Comparison of ENCODE assay signal across 10 mouse cellular contexts in the genomic region with DNA sequence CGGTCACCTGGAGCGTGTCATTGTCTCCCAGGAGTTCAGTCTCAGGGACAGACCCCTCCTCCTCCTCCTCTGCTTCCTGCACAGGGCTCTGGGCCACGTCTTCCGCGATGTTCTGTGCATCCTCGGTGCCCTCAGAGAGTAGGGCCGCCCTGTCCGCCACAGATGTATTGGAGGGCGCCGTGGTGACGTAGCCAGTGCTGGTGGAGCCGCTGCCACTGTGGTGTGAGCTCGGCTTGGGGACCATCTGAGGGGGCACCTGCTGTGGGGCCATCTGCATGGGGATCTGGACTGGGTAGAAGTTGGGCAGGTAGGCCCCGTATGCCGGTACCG.
DNase-seq lines count a peak whose midpoint lies in the region; ATAC-seq and TF ChIP-seq lines count a peak whose summit lies in the region.
"Had no signal": no experiment of that assay in that cellular context is flagged by ENCODE, and none has a peak within 500 bp of the region (broad histone marks: within the 10 kb centered on the region; RNA-seq: fewer than 3 reads in every experiment).

No protein-coding gene starts in this region.

- no peak overlapping the region; the same call in 1 of the 2 replicates for H3K4me3 ChIP-seq in forebrain, embryonic 10.5 days
- H3K4me3 ChIP-seq in forebrain, embryonic 14.5 days (ENCODE audit: low read depth, low read length), result no peak overlapping the region
- H3K4me3 ChIP-seq in lung, embryonic 15.5 days, result no peak overlapping the region
- H3K4me3 ChIP-seq in limb, embryonic 13.5 days, result no peak overlapping the region
- H3K4me3 ChIP-seq in stomach, postnatal 0 days (ENCODE audit: low read depth, low read length), result no peak overlapping the region

- H3K9me3 ChIP-seq in forebrain, embryonic 10.5 days, result no peaks in the 10 kb centered on the region
- no peaks in the 10 kb centered on the region for H3K9me3 ChIP-seq in forebrain, embryonic 14.5 days (replicated peaks; ENCODE audit: control insufficient read depth, low read length)
- no peaks in the 10 kb centered on the region for H3K9me3 ChIP-seq in lung, embryonic 15.5 days
- H3K9me3 ChIP-seq in limb, embryonic 13.5 days, result no peaks in the 10 kb centered on the region
- no peaks in the 10 kb centered on the region for H3K9me3 ChIP-seq in stomach, postnatal 0 days (ENCODE audit: control insufficient read depth, low read length)

- H3K27ac ChIP-seq in forebrain, embryonic 10.5 days, result peak overlapping the region; percentile 63; the same call in 1 of the 2 replicates
- no peak overlapping the region for H3K27ac ChIP-seq in forebrain, embryonic 14.5 days (ENCODE audit: low read depth, low read length)
- H3K27ac ChIP-seq in lung, embryonic 15.5 days, result no peak overlapping the region
- 0 out of 2 replicates have a peak overlapping the region, but pooled peaks have one; percentile 10 for H3K27ac ChIP-seq in limb, embryonic 13.5 days
- H3K27ac ChIP-seq in stomach, postnatal 0 days (replicated peaks), result no peak overlapping the region
- H3K27ac ChIP-seq: gastrocnemius, adult 2 months had no signal

- H3K9ac ChIP-seq in forebrain, embryonic 14.5 days (ENCODE audit: low read length), result no peak overlapping the region; the same call in 1 of the 2 replicates
- no peak overlapping the region for H3K9ac ChIP-seq in lung, embryonic 15.5 days
- no peak overlapping the region for H3K9ac ChIP-seq in limb, embryonic 13.5 days
- no peak overlapping the region for H3K9ac ChIP-seq in stomach, postnatal 0 days (ENCODE audit: low read length)

- peaks cover 8% of the 10 kb centered on the region for H3K4me1 ChIP-seq in forebrain, embryonic 10.5 days
- H3K4me1 ChIP-seq in forebrain, embryonic 14.5 days (ENCODE audit: control insufficient read depth, insufficient read depth, low read length), result no peaks in the 10 kb centered on the region
- H3K4me1 ChIP-seq in lung, embryonic 15.5 days, result no peaks in the 10 kb centered on the region
- peaks cover 6% of the 10 kb centered on the region for H3K4me1 ChIP-seq in limb, embryonic 13.5 days
- H3K4me1 ChIP-seq in stomach, postnatal 0 days (replicated peaks; ENCODE audit: control insufficient read depth, insufficient read depth), result no peaks in the 10 kb centered on the region

- H3K27me3 ChIP-seq in forebrain, embryonic 10.5 days (ENCODE audit: poor library complexity, severe bottlenecking), result no peaks in the 10 kb centered on the region
- no peaks in the 10 kb centered on the region for H3K27me3 ChIP-seq in forebrain, embryonic 14.5 days (replicated peaks; ENCODE audit: control insufficient read depth, insufficient read depth, low read length)
- no peaks in the 10 kb centered on the region for H3K27me3 ChIP-seq in lung, embryonic 15.5 days
- H3K27me3 ChIP-seq in limb, embryonic 13.5 days, result no peaks in the 10 kb centered on the region
- no peaks in the 10 kb centered on the region for H3K27me3 ChIP-seq in stomach, postnatal 0 days (ENCODE audit: control insufficient read depth, insufficient read depth, low read length)

- no peak for ATAC-seq in forebrain, embryonic 14.5 days
- ATAC-seq in lung, embryonic 15.5 days (ENCODE audit: borderline replicate concordance, extremely low read depth, low FRiP score, low TSS enrichment), result peak; percentile 39
- peak; percentile 18; the same call in 1 of the 2 replicates for ATAC-seq in limb, embryonic 13.5 days (ENCODE audit: low FRiP score, low read depth)
- ATAC-seq in stomach, postnatal 0 days (ENCODE audit: low FRiP score, low TSS enrichment), result peak; percentile 35; the same call in 1 of the 2 replicates

- H3K4me2 ChIP-seq in forebrain, embryonic 14.5 days (ENCODE audit: low read length), result no peak overlapping the region
- H3K4me2 ChIP-seq in lung, embryonic 15.5 days, result no peak overlapping the region
- peak overlapping the region; percentile 43; the same call in 1 of the 2 replicates for H3K4me2 ChIP-seq in limb, embryonic 13.5 days (replicated peaks)
- H3K4me2 ChIP-seq in stomach, postnatal 0 days (replicated peaks; ENCODE audit: low read depth), result no peak overlapping the region

- DNase-seq in forebrain, embryonic 10.5 days (ENCODE audit: extremely low spot score, low spot score), result no peak
- DNase-seq in forebrain, embryonic 14.5 days (ENCODE audit: low spot score), result no peak
- no peak for DNase-seq in lung, postnatal 10 days
- no peak for DNase-seq in stomach, postnatal 0 days (ENCODE audit: low spot score)
- DNase-seq in left cerebral cortex, adult 18-20 months (ENCODE audit: low spot score in 2 of 2), result no peak
- DNase-seq in cerebellum, adult 11-12 months, result no peak
- DNase-seq: left cerebral cortex, postnatal 4 days had no signal

- WGBS in forebrain, embryonic 10.5 days, result 85% methylated on average over 16 of the region's 16 CpGs
- WGBS in forebrain, embryonic 14.5 days, result 88% methylated on average over 16 of the region's 16 CpGs
- 92% methylated on average over 16 of the region's 16 CpGs for WGBS in lung, embryonic 15.5 days
- WGBS in limb, embryonic 13.5 days, result 84% methylated on average over 16 of the region's 16 CpGs
- 90% methylated on average over 16 of the region's 16 CpGs for WGBS in stomach, postnatal 0 days

- no peak for TF ChIP-seq EP300 in stomach, postnatal 0 days (optimal IDR thresholded peaks at IDR 0.05)

- no peak for TF ChIP-seq CTCF in stomach, postnatal 0 days (IDR thresholded peaks at IDR 0.05; ENCODE audit: low read depth)

- peaks cover 32% of the 10 kb centered on the region for H3K36me3 ChIP-seq in forebrain, embryonic 10.5 days (replicated peaks)
- H3K36me3 ChIP-seq in forebrain, embryonic 14.5 days (ENCODE audit: control insufficient read depth, insufficient read depth, low read length), result no peaks in the 10 kb centered on the region
- peaks cover 23% of the 10 kb centered on the region for H3K36me3 ChIP-seq in lung, embryonic 15.5 days
- peaks cover 47% of the 10 kb centered on the region for H3K36me3 ChIP-seq in limb, embryonic 13.5 days
- H3K36me3 ChIP-seq in stomach, postnatal 0 days (ENCODE audit: control insufficient read depth, insufficient read depth, low read length), result no peaks in the 10 kb centered on the region

Comparison
In these comparisons a context has a peak if more than half of its experiments do, and no peak if none do; other contexts are left out.
1. H3K27ac ChIP-seq: peak in forebrain, embryonic 10.5 days (single experiment) and limb, embryonic 13.5 days (single experiment); none in forebrain, embryonic 14.5 days (single experiment), lung, embryonic 15.5 days (single experiment) and stomach, postnatal 0 days (single experiment).